Comparison of ENCODE assay signal across 14 mouse cellular contexts in the genomic region with DNA sequence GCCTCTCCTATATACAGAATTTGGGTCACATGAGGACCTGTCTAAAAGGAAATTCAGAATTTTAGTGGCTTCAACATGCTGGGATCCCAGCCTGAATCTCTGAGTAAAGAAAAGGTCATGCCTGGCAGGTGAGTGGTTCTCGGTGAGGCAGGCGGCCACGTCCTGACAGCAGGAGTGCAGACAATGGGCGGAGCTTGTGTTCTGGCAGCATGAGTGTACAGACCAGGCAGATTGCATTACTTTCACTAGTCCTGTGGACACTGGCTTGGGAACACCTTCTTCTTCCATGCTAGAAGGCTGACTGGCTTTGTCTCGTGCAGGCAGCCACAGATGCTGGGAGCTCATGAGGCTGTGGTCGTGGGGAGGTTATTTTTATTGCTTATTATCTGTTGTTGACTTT. TPM values are rescaled to one million over a fixed set of nuclear protein-coding genes. Genes with fewer than 3 reads are reported as not detected.
DNase-seq lines count a peak whose midpoint lies in the region; ATAC-seq lines count a peak whose summit lies in the region.
"Had no signal": no experiment of that assay in that cellular context is flagged by ENCODE, and none has a peak within 500 bp of the region (broad histone marks: within the 10 kb centered on the region; RNA-seq: fewer than 3 reads in every experiment).

No protein-coding gene starts in this region.

- WGBS in limb, embryonic 13.5 days: 61% methylated on average over 6 of the region's 6 CpGs
- WGBS in limb, embryonic 10.5 days: 84% methylated on average over 6 of the region's 6 CpGs

- 0 out of 2 replicates have a peak overlapping the region, but pooled peaks have one; percentile 25 for H3K9ac ChIP-seq in limb, embryonic 13.5 days
- H3K9ac ChIP-seq: embryonic facial prominence, embryonic 13.5 days; forebrain, embryonic 13.5 days; stomach, embryonic 15.5 days had no signal

- H3K4me1 ChIP-seq in limb, embryonic 13.5 days: peaks cover 14% of the 10 kb centered on the region
- H3K4me1 ChIP-seq in limb, embryonic 10.5 days: peaks cover 7% of the 10 kb centered on the region

- no peaks in the 10 kb centered on the region for H3K9me3 ChIP-seq in limb, embryonic 13.5 days
- H3K9me3 ChIP-seq in limb, embryonic 10.5 days (replicated peaks): no peaks in the 10 kb centered on the region
- H3K9me3 ChIP-seq: embryonic facial prominence, embryonic 13.5 days; forebrain, embryonic 13.5 days; hindbrain, embryonic 10.5 days; stomach, embryonic 15.5 days had no signal

- H3K4me3 ChIP-seq in limb, embryonic 13.5 days: no peak overlapping the region
- no peak overlapping the region for H3K4me3 ChIP-seq in limb, embryonic 10.5 days
- H3K4me3 ChIP-seq: embryonic facial prominence, embryonic 13.5 days; forebrain, embryonic 13.5 days; hindbrain, embryonic 10.5 days; stomach, embryonic 15.5 days had no signal

- no peak overlapping the region for H3K27ac ChIP-seq in limb, embryonic 13.5 days
- no peak overlapping the region for H3K27ac ChIP-seq in limb, embryonic 10.5 days
- H3K27ac ChIP-seq: embryonic facial prominence, embryonic 13.5 days; forebrain, embryonic 13.5 days; hindbrain, embryonic 10.5 days; stomach, embryonic 15.5 days had no signal

- H3K4me2 ChIP-seq in limb, embryonic 13.5 days (replicated peaks): no peak overlapping the region
- H3K4me2 ChIP-seq: embryonic facial prominence, embryonic 13.5 days; forebrain, embryonic 13.5 days; stomach, embryonic 15.5 days had no signal

- ATAC-seq in cerebellum, adult (ENCODE audit: insufficient number of reproducible peaks, low FRiP score, low TSS enrichment): no peak
- ATAC-seq in limb, embryonic 13.5 days (ENCODE audit: low FRiP score, low read depth): no peak
- ATAC-seq: CD4-positive, CD25-positive, alpha-beta regulatory T cell, adult 4 months; forebrain, embryonic 13.5 days; midbrain, embryonic 16.5 days had no signal

- no peaks in the 10 kb centered on the region for H3K36me3 ChIP-seq in limb, embryonic 13.5 days
- H3K36me3 ChIP-seq in limb, embryonic 10.5 days: peaks cover 6% of the 10 kb centered on the region; the same call in 1 of the 2 replicates
- H3K36me3 ChIP-seq: stomach, embryonic 15.5 days had no signal

- peak; percentile 36 to 38 for DNase-seq in cerebellum, postnatal 36 days
- DNase-seq in limb, embryonic 10.5 days (ENCODE audit: low spot score): no peak
- peak; percentile 35 to 54 for DNase-seq in kidney, postnatal 4 days
- peak; percentile 59 for DNase-seq in lung, postnatal 25 days (ENCODE audit: low spot score)
- no peak for DNase-seq in layer of hippocampus, postnatal 10 days (ENCODE audit: low spot score in 2 of 2)
- DNase-seq in right cerebral cortex, postnatal 36 days (ENCODE audit: low spot score in 2 of 2): no peak

- H3K27me3 ChIP-seq in limb, embryonic 13.5 days: no peaks in the 10 kb centered on the region
- H3K27me3 ChIP-seq in limb, embryonic 10.5 days (ENCODE audit: low read depth, poor library complexity, severe bottlenecking): no peaks in the 10 kb centered on the region
- H3K27me3 ChIP-seq: embryonic facial prominence, embryonic 13.5 days; forebrain, embryonic 13.5 days; stomach, embryonic 15.5 days had no signal

RNA-seq across cellular contexts. Expression of a gene that starts 5.2 kb away (rescaled TPM):
- 11.4 and 11.9 TPM in 2 replicates for polyA plus RNA-seq in limb, embryonic 13.5 days (2015; fragmentation: Nextera tagmentation; extraction: Ambion mirVana)
- 13.7 and 14.7 TPM in 2 replicates for polyA plus RNA-seq in limb, embryonic 10.5 days (2016; fragmentation: Nextera tagmentation; extraction: Ambion mirVana)
- 10 to 100 TPM; 10.0 to 11.9 TPM for total RNA-seq in layer of hippocampus, postnatal 10 days (2021)

RNA-seq across cellular contexts. Expression of a gene that starts 5.2 kb away (rescaled TPM):
- polyA plus RNA-seq in limb, embryonic 13.5 days (2015; fragmentation: Nextera tagmentation; extraction: Ambion mirVana): 545 and 552 TPM in 2 replicates
- 754 and 870 TPM in 2 replicates for polyA plus RNA-seq in limb, embryonic 10.5 days (2016; fragmentation: Nextera tagmentation; extraction: Ambion mirVana)
- 100 to 1,000 TPM; 250 to 267 TPM for total RNA-seq in layer of hippocampus, postnatal 10 days (2021)

RNA-seq across cellular contexts. Expression of a gene that starts 41.6 kb away (rescaled TPM):
- 1.8 and 2.2 TPM in 2 replicates for polyA plus RNA-seq in limb, embryonic 13.5 days (2015; fragmentation: Nextera tagmentation; extraction: Ambion mirVana)
- 0.98 and 2.0 TPM in 2 replicates for polyA plus RNA-seq in limb, embryonic 10.5 days (2016; fragmentation: Nextera tagmentation; extraction: Ambion mirVana)
- total RNA-seq in layer of hippocampus, postnatal 10 days (2021): 10 to 100 TPM; 15.2 to 16.3 TPM
- polyA plus RNA-seq: CD4-positive, CD25-positive, alpha-beta regulatory T cell, adult 4 months had no signal

Comparison
In these comparisons a context has a peak if more than half of its experiments do, and no peak if none do; other contexts are left out.
1. DNase-seq: peak in cerebellum, postnatal 36 days (2 of 2), kidney, postnatal 4 days (2 of 2) and lung, postnatal 25 days (single experiment); none in limb, embryonic 10.5 days (single experiment), layer of hippocampus, postnatal 10 days (0 of 2) and right cerebral cortex, postnatal 36 days (0 of 2).